Mouse (Mus musculus) bone marrow, adult 2 months (tissue): Measurements from ENCODE around the gene Gm20937. TPM values are rescaled to one million over a fixed set of nuclear protein-coding genes. Genes with fewer than 3 reads are reported as not detected.
"Not testable (repeated sequence)": the region's sequence is repeated elsewhere in the genome, so short reads cannot be mapped to it uniquely, and the experiment has no call there.

Experiments
- H3K27ac ChIP-seq: fragments of 200-500 bp; 2 replicates; pipeline ENCODE4 v1.5.1; 2012; ENCODE audit warnings: low read depth, mild to moderate bottlenecking, control low read depth, inconsistent platforms, low read length; ENCODE audit not compliant: control insufficient read depth, poor library complexity, insufficient read depth
- H3K4me1 ChIP-seq: fragments of 200-500 bp; 2 replicates; pipeline ENCODE4 v1.6.1; 2011; ENCODE audit warnings: low read length; ENCODE audit not compliant: control insufficient read depth, insufficient read depth
- H3K4me3 ChIP-seq: fragments of 200-500 bp; replicated peaks from 2 replicates; pipeline ENCODE3; 2011; ENCODE audit warnings: mild to moderate bottlenecking, low read depth, low read length, control low read depth; ENCODE audit not compliant: control insufficient read depth
- WGBS: fragments of 180-500 bp; shearing (Covaris S2); methylation state at CpG from one replicate; pipeline ENCODE4 v1.1.7; 2018; 5-methylcytosine and 5-hydroxymethylcytosine counted together
- polyA plus RNA-seq: library from polyadenylated mRNA; stranded (reverse); fragments of >200 nt; gene quantifications from 2 replicates; pipeline ENCODE4 v1.2.4, GENCODE M21; 2011; ENCODE audit warnings: low replicate concordance; ENCODE audit not compliant: missing spikeins, insufficient read depth, insufficient read length

Gene Gm20937
- not detected in 2 replicates for polyA plus RNA-seq

- WGBS: no CpG with 5 or more reads among the region's 6 CpGs
- H3K27ac ChIP-seq, H3K4me3 ChIP-seq, H3K4me1 ChIP-seq: not testable (repeated sequence)
Observed at GRCm38 (mm10) chrY:68294798-68295197, at the start of gene Gm20937. Gene Gm20937, minus strand, starts transcription at chrY:68294898.

Other genes with a start within 250 kb of the Gm20937 start
- gene Gm20816, start 243.1 kb upstream of the Gm20937 start, polyA plus RNA-seq: not detected in 2 replicates